Mouse (Mus musculus) layer of hippocampus, adult 9-11 months (tissue): ENCODE results near the gene Gm10972.
"Not testable (repeated sequence)": the region's sequence is repeated elsewhere in the genome, so short reads cannot be mapped to it uniquely, and the experiment has no call there.

Experiments used
- DNase-seq: peaks from one replicate; pipeline ENCODE4 v3.0.0; 2022

Gm10972 gene

DNA sequence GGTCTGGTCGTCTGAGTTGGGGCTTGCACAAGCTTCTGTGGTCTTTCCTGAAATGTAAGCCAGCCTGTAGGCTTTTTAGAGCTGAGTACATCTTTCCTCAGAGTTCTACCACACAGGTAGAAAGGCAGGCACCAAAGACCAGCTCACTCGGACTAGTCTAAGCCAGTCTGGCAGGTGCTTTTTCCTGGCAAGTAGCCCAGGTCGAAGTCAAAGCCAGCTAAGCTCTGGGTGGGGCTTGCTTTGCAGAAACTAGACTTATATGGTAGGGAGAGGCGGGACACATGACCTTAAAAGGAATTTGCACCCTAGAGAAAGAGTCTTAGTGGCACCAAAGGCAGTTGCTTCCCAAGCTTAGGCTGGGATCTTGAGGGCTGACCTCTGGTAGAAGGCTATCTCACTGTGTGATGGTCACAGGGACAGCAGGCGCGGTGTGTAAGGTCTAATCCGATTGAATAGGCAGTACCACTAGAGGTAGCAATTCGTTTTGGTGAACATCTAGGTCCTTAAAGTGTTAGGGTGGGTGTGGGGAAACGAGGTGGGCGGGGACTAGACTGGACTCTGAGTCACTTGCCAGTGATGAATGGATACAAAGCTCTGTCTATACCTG lies 16.3 kb downstream of the Gm10972 start:
- DNase-seq = not testable (repeated sequence)

DNA sequence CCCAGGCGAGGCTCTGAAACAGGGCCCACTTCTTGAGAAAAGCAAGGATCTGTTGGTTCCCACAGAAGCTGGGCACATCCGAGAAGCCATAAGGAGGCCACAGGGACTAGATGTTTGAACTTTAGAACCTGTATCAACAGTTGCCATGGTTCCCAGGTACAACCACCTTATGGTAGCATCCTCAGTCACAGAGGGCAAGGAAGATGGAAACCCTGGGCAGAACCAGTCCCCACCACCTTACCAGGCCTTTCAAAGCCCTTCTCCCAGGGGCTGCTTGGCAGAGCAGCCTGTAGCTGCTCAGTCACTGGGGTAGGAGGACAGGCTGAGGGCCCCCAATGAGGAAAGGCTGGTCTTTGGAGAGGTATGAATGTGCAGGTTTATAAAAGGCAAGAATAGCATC lies 17.9 kb downstream of the Gm10972 start:
- not testable (repeated sequence) for DNase-seq

DNA sequence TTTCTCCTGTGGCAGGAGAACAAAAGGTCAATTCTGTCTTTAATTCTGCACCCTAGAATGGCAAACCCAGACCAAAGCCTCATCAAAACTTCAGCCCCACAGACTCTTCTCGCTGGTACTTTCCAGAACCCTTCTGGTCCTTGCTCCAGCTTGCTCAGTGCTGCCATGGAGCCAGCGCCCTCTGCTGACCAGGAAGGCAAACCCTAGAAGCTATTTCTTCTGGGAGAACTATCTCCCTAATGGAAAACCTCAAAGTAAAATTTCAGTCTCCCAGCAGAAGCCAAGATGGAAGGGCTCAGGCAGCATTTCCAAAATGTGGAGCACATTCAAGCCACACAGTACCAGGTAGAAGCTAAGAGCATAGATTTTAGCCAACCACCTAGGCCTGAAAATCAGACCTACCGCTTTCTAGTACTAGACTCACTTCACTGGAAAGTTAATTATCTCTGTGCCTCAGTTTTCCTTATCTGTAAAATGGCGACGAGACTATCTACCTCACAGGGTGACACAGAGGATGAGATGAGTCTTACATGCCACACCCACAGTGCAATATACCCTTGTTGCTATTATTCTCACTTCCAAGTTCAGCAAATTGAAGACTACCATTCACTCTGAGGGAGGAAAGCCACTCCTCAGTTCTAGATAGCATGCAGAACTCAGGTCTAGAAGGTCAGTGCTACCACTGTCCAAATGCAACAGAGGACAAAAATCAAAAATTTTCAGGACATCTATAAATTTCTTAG lies 22.3 kb downstream of the Gm10972 start:
- DNase-seq = not testable (repeated sequence)

DNA sequence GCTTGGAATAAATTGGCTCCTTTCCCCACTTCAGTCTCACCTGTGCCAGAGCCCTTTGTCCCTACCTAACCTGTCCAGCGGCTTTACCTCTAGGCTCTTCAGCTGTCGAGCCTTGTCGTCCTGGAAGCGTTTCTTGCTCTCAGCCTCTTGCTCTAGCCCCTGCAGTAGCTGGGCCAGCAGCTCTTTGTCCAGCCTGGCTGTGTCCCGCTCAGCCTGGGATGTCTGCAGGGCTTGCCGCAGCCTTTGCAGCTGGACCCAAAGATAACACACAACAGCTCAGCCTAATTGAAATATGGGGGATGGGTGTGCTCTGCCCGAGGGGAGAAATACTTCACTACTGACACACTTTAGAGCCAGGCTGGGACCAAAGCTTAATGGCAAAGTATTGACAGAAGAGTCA lies 23.0 kb downstream of the Gm10972 start:
- not testable (repeated sequence) for DNase-seq

DNA sequence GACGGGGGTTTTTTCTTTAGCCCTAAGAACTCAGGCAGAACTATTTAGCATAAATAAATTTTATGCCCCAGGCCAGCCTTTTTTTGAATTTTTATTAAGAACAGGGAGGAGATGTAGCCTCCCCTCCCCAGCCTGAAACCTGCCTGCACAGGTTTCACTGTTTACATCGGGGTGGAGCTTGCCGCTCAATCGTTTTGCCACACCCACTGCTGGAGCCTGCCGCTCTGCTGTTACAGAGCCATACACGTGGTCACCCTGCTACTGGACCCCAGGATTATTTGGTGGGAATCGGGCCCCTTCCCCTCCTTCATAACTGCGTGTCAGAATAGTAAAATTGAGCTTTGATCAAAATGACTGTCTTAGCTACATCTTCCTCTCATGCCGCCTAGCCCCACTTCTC lies 32.2 kb downstream of the Gm10972 start:
- DNase-seq = not testable (repeated sequence)

DNA sequence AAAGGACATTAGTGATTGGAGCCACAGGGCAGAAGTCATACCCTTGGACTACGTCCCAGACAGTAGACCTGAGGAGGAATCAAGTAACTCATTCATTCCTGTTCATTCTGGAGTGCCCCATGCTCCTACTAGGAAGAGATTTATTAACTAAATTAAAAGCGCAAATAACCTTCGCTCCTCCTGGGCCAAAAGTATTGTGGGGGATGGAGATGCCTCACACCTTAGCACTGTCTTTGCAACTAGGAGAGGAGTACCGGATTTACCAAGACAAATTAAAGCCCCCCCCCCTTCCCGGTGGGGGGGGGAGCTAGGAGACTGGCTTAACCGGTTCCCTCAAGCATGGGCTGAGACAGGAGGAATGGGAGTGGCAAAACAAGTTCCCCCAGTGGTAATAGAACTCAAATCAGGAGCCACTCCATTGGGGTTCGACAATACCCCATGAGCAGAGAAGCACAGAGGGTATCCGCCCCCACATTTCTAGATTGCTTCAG lies 36.5 kb downstream of the Gm10972 start:
- no peak for DNase-seq

DNA sequence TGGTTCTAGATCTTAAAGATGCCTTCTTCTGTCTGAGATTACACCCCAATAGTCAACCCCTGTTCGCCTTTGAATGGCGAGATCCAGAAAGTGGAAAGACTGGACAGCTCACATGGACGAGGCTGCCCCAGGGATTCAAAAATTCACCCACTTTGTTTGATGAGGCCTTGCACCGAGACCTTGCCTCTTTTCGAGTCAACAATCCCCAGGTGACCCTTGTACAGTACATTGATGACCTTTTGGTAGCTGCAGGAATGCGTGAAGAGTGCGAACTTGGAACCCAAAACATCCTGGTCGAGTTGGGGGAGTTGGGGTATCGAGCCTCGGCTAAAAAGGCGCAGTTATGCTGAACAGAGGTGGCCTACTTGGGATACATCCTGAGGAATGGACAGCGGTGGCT lies 37.1 kb downstream of the Gm10972 start:
- DNase-seq = not testable (repeated sequence)

DNA sequence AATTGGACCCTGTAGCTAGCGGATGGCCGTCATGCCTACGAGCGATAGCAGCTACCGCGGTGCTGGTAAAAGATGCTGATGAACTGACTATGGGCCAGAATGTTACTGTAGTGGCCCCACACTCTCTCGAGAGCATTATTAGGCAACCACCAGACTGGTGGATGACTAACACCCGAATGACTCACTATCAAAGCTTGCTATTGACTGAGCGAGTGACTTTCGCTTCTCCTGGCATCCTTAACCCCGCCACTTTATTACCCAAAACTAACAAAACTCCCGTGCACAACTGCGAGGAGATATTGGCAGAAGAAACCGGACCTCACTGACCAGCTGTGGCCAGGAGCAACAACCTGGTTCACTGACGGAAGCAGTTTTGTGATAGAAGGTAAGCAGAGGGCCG lies 37.9 kb downstream of the Gm10972 start:
- DNase-seq = no peak

DNA sequence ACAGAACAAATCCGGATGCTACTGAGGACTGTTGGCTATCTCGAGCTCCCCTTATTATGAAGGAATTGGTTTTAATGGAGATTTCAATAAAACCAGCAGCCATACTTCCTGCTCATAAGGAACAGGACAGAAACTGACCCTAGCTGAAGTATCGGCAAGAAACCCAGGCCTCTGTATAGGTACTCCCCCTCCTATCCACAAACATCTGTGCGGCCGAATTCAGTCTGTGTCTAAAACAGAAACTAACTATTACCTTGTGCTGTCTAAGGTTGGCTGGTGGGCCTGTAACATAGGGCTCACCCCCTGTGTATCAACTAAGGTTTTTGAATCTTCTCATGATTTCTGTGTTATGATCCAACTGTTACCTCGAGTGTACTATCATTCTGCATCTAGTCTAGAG lies 40.7 kb downstream of the Gm10972 start:
- no peak for DNase-seq

GRCm38 (mm10) chr3:94685989-94686772 lies 43.3 kb downstream of the Gm10972 start:
- DNase-seq = not testable (repeated sequence)

GRCm38 (mm10) chr3:94688698-94689097 lies 45.8 kb downstream of the Gm10972 start:
- not testable (repeated sequence) for DNase-seq

DNA sequence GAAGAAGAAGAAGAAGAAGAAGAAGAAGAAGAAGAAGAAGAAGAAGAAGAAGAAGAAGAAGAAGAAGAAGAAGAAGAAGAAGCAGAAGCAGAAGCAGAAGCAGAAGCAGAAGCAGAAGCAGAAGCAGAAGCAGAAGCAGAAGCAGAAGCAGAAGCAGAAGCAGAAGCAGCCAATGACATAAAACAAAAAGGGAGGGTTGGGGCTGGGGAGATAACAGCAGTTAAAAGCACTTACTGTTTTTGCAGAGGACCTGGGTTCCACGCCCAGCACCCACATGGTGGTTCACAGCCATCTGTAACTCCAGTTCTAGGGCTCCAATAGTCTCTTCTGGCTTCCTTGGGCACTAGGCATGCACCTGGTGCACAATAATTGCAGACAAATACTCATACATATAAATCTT lies 46.3 kb downstream of the Gm10972 start:
- not testable (repeated sequence) for DNase-seq

DNA sequence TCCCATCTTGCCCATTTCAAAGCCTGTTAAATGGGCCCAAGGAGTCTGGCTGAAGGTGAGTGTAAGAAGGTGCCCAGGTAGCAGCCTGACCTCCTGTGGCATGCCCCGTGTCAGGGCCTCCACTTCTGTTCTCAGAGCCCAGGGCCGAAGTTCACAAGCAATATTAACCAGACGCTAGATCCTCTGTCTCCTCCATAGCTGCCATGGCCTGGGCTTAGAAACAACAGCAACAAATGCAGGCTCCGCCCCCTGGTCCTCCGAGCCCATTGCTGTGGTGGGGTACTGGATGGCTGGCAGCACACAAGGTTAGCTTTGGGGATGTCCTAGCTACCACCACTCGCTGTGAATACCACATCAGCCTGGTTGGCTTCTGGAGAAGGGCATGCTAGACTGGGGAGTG lies 47.2 kb downstream of the Gm10972 start:
- not testable (repeated sequence) for DNase-seq

DNA sequence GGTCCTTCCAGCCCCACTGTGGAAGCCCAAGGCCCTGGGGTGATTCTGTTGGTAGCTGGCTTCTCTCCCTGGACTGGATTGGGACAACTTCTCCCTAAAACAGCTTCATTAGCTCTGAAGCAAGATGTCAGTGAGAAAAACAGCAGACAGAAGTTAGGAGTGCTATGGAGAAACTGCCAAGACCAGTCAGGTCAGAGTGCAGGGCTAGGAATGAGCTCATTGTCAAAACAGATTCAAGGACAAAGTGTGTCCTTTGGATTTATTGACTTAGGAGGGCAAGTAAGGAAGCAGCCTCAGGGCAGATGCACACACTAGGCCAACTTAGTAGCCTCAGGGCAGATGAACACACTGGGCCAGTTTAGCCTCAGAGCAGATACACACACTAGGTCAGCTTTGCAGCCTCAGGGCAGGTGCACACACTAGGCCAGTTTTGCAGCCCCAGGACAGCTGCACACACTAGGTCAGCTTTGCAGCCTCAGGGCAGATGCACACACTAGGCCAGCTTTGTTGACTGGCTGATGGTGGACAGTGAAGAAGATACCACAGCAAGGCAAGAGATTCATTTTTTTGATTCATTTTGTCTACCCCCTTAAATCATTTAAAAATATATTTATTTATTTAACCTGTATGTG lies 47.8 kb downstream of the Gm10972 start:
- DNase-seq = no peak

DNA sequence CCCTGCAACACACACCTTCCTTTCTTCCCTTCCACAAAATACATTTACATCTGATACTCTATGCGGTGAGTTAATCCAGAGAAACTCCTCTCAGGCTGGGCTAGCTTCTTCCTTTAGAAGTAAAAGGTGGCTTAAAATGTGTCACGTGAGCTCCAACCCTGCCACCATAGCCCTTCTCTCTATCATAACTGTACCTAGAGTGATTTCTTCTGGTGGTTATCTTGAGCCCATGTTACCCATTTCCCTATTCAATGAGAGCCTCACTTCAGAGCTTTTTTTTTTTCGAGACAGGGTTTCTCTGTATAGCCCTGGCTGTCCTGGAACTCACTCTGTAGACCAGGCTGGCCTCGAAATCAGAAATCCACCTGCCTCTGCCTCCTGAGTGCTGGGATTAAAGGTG lies 48.8 kb downstream of the Gm10972 start:
- not testable (repeated sequence) for DNase-seq
